Mouse (Mus musculus) T-cell, adult 2 months (primary cell): ENCODE results near the gene Shisa3.

Experiments
- DNase-seq: peaks from one replicate; pipeline ENCODE4 v3.0.0; 2022; ENCODE audit warnings: low spot score

Shisa3 gene

GRCm38 (mm10) chr5:67607804-67608673 lies at the start of gene Shisa3:
Gene Shisa3 (plus strand): TSS chr5:67607882.
- DNase-seq = no peak

GRCm38 (mm10) chr5:67558644-67559043 lies 49.0 kb upstream of the Shisa3 start:
- DNase-seq = no peak

GRCm38 (mm10) chr5:67559063-67559462 lies 48.6 kb upstream of the Shisa3 start:
- DNase-seq = no peak

- DNase-seq = no peak
Measured at GRCm38 (mm10) chr5:67572552-67573155, 35.0 kb upstream of the Shisa3 start.

GRCm38 (mm10) chr5:67574039-67574438 lies 33.6 kb upstream of the Shisa3 start:
- no peak for DNase-seq

- no peak for DNase-seq
Measured at GRCm38 (mm10) chr5:67575705-67576104, 32.0 kb upstream of the Shisa3 start.

GRCm38 (mm10) chr5:67579725-67580633 lies 27.7 kb upstream of the Shisa3 start:
- DNase-seq = no peak

- DNase-seq = no peak
Measured at GRCm38 (mm10) chr5:67595070-67595469, 12.6 kb upstream of the Shisa3 start.

- no peak for DNase-seq
Measured at GRCm38 (mm10) chr5:67595629-67596028, 12.1 kb upstream of the Shisa3 start.

- no peak for DNase-seq
Measured at GRCm38 (mm10) chr5:67599935-67600334, 7.7 kb upstream of the Shisa3 start.

- no peak for DNase-seq
Measured at GRCm38 (mm10) chr5:67605951-67606350, 1.7 kb upstream of the Shisa3 start.

GRCm38 (mm10) chr5:67606916-67607803 lies 522 bp upstream of the Shisa3 start:
- DNase-seq = no peak

GRCm38 (mm10) chr5:67608674-67609519 lies 1.2 kb downstream of the Shisa3 start:
- DNase-seq = no peak

GRCm38 (mm10) chr5:67609520-67609837 lies 1.8 kb downstream of the Shisa3 start:
- no peak for DNase-seq

GRCm38 (mm10) chr5:67621230-67621629 lies 13.5 kb downstream of the Shisa3 start:
- DNase-seq = no peak

- no peak for DNase-seq
Measured at GRCm38 (mm10) chr5:67628180-67628940, 20.7 kb downstream of the Shisa3 start.

- DNase-seq = no peak
Measured at GRCm38 (mm10) chr5:67629440-67629839, 21.8 kb downstream of the Shisa3 start.

GRCm38 (mm10) chr5:67629861-67630260 lies 22.2 kb downstream of the Shisa3 start:
- DNase-seq = no peak

- no peak for DNase-seq
Measured at GRCm38 (mm10) chr5:67631261-67631660, 23.6 kb downstream of the Shisa3 start.
